Mouse (Mus musculus): Measurements from ENCODE around the gene Galr2. TPM values are rescaled to one million over a fixed set of nuclear protein-coding genes. Genes with fewer than 3 reads are reported as not detected.

Gene Galr2
- polyA plus RNA-seq, 1 experiment from 2014 or later, result 0.18 TPM

DNA sequence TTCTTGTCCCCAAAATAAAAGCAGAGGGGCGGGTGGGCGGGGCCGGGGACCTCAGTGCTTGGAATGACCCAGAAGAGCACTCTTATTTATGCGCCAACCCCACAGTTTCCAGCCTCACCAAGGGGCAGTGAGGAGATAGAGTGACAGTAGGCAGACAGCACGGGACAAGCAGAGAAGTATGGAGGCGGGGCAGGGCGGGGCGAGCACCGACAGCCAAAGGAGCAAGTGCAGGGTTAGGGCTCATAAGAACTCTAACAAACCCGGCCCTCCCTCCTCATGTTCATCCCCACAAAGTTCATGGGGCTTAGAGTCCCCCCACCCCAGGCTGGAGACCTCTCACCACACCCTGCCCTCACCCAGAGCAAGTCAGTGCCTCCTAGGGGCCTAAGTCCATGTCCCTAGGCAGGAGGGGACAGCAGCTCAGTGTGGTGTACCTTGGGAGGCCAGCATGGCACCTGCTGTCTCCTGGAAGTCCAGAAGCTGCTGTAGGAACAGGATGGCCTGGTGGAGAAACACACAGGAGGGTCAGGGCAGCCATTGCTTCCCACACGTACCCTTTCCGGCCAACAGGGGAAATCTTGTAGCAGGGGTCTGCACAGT is 12.9 kb downstream of the Galr2 start:
- Histone ChIP-seq H3K4me2 (no peak overlapping the region), H3K9me3 (no peaks in the 10 kb centered on the region), H3K9ac (no peak overlapping the region), H3K4me3 (no peak overlapping the region), H3K27ac (no peak overlapping the region), H3K4me1 (no peaks in the 10 kb centered on the region), H3K36me3 (peaks cover 95% of the 10 kb centered on the region), H3K27me3 (no peaks in the 10 kb centered on the region)
- no peak for ATAC-seq (ENCODE audit: insufficient number of reproducible peaks, insufficient read depth, low FRiP score, low TSS enrichment, low read depth)
- WGBS, result 87% methylated on average over 12 of the region's 12 CpGs

DNA sequence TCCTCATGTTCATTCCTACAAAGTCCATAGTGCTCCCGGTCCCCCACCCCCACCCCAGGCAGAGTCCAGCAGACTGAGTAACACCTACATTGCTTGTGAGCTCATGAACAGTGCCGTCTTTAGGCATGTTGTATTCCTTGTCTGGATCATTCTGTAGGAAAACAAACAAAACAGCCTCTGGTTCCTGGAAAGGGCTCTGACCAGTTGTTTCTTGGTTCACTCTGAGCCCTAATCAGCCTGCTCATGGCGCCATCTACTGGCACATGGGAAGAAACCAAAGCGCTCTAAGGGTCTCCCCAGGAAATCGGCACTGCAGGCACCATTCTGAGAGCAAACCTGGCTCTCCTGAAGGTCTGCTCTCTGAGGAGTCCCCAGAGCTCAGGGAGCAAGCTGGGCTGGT is 13.6 kb downstream of the Galr2 start:
- Histone ChIP-seq H3K27ac (no peak overlapping the region), H3K9ac (no peak overlapping the region), H3K4me2 (no peak overlapping the region), H3K36me3 (peaks cover 95% of the 10 kb centered on the region), H3K4me3 (no peak overlapping the region), H3K9me3 (no peaks in the 10 kb centered on the region), H3K4me1 (no peaks in the 10 kb centered on the region), H3K27me3 (no peaks in the 10 kb centered on the region)
- ATAC-seq (ENCODE audit: insufficient number of reproducible peaks, insufficient read depth, low FRiP score, low TSS enrichment, low read depth), result no peak
- 36% methylated on average over 5 of the region's 5 CpGs for WGBS

DNA sequence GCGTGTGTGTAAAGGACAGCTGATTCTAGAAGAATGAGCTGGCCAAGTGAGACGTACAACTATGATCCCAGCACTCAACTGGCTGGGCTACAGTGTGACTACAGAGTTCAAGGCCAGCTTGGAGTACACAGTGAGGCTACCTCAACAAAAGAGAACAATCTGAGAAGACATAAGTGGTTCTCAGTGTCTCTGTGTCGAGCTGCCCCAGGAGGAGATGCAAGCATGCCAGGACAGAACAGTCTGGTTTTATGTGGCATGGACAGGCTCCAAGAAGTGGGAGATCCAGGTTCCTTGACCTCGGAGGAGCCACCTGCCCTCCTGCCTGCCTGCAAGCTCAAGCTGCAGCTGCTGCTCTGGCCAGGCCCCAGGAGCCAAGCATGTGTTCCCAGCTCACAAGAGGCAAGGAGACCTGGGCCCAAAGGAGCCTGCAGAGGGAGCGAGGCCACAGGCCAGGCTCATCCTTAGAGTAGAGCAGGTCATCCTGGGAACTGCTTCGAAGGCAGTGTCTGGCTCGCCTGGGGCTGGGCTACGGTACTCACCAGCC is 15.5 kb downstream of the Galr2 start:
- Histone ChIP-seq H3K4me3 (no peak overlapping the region), H3K9me3 (no peaks in the 10 kb centered on the region), H3K9ac (no peak overlapping the region), H3K36me3 (peaks cover 96% of the 10 kb centered on the region), H3K27me3 (no peaks in the 10 kb centered on the region), H3K4me1 (no peaks in the 10 kb centered on the region), H3K4me2 (no peak overlapping the region), H3K27ac (no peak overlapping the region)
- WGBS, result 87% methylated on average over 8 of the region's 8 CpGs
- ATAC-seq (ENCODE audit: insufficient number of reproducible peaks, insufficient read depth, low FRiP score, low TSS enrichment, low read depth), result no peak

DNA sequence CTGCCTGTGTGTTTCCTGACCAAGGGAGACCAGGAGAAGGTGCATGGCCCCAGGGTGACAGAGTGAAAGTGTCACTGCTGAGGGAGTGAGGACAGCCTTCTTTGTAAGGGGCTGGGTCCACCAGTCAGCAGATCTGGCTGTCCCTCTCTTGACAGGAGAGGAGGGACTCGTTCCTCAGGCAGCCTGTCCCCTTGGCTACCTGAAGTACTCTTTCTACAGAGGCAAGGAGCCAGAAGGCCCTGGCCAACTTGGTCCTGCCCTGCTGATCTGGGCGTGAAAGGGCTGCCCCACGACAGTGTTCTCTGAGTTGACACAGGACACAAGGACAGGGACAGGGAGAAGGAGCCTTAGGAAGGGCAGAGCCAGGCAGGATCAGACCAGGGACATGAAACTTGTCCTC is 16.3 kb downstream of the Galr2 start:
- peaks cover 96% of the 10 kb centered on the region for H3K36me3 ChIP-seq
- no peaks in the 10 kb centered on the region for H3K27me3 ChIP-seq
- H3K4me3 ChIP-seq, result no peak overlapping the region
- no peak overlapping the region for H3K27ac ChIP-seq
- H3K9ac ChIP-seq, result no peak overlapping the region
- H3K4me2 ChIP-seq, result no peak overlapping the region
- WGBS, result 76% methylated on average over 3 of the region's 3 CpGs
- no peaks in the 10 kb centered on the region for H3K9me3 ChIP-seq
- H3K4me1 ChIP-seq, result no peaks in the 10 kb centered on the region
- no peak for ATAC-seq (ENCODE audit: insufficient number of reproducible peaks, insufficient read depth, low FRiP score, low TSS enrichment, low read depth)

DNA sequence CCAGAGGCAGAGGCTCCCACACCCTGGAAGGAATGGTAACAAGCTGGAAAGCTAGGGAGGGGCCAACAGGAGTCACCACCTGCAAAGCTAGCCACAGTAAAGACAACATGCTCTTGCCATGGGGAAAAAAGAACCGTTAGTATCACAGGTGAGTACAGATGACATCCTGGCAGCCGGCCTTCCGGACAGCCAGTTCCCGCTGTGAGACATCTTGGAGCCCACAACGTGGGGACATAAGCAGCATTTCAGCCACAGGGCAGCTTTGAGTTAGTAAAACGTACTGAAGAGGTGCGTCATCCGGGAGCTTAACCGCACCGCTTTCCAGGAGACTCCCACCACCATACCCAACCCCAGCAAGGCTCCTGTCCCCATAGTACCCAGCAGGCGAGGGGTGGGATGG is 17.5 kb downstream of the Galr2 start:
- ATAC-seq (ENCODE audit: insufficient number of reproducible peaks, insufficient read depth, low FRiP score, low TSS enrichment, low read depth), result no peak
- Histone ChIP-seq H3K36me3 (peaks cover 96% of the 10 kb centered on the region), H3K27me3 (no peaks in the 10 kb centered on the region), H3K9me3 (no peaks in the 10 kb centered on the region), H3K27ac (no peak overlapping the region), H3K4me1 (no peaks in the 10 kb centered on the region), H3K9ac (0 out of 2 replicates have a peak overlapping the region, but pooled peaks have one; percentile 27), H3K4me3 (no peak overlapping the region), H3K4me2 (no peak overlapping the region)
- 89% methylated on average over 11 of the region's 11 CpGs for WGBS

DNA sequence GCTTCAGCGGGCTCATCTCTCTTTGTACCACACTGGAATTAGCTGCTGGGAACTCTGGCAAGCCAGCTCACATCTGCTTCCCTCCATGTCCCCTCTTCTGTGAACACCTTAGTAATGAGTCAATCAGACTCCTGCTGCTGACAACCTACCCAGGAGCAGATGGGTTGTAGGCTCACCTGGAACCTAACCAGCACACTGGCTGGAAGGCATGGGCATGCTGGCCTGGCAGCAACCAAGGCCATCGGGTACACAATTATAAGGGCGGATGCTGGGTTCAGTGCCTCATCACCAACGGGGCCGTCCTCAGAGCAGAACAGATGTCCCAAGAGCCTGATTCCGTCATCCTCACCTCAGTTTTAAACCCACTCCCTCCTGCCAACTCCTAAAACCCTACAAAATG is 17.9 kb downstream of the Galr2 start:
- no peak for ATAC-seq (ENCODE audit: insufficient number of reproducible peaks, insufficient read depth, low FRiP score, low TSS enrichment, low read depth)
- Histone ChIP-seq H3K36me3 (peaks cover 97% of the 10 kb centered on the region), H3K27ac (no peak overlapping the region), H3K4me1 (no peaks in the 10 kb centered on the region), H3K4me3 (no peak overlapping the region), H3K4me2 (no peak overlapping the region), H3K27me3 (no peaks in the 10 kb centered on the region), H3K9ac (0 out of 2 replicates have a peak overlapping the region, but pooled peaks have one; percentile 6), H3K9me3 (no peaks in the 10 kb centered on the region)
- WGBS, result 93% methylated on average over 6 of the region's 6 CpGs

DNA sequence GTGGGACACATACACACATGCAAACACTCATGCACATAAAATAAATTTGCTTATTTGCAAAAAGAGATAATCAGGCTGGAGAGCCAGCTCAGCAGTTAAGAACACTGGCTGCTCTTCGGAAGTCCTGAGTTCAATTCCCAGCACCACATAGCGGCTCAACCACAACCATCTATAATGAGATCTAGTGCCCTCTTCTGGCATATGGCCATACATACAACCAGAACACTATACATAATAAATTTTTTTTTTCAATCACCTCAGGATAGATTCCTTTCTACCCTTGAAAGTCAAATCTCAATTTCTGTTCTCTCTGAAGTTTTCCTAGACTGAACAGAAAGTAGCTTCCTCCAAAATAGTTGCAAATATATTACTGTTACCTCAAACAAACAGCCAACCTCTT is 24.7 kb downstream of the Galr2 start:
- H3K4me3 ChIP-seq, result peak overlapping the region; percentile 86
- peak overlapping the region; percentile 88; the same call in 1 of the 2 replicates for H3K9ac ChIP-seq
- no peak for ATAC-seq (ENCODE audit: insufficient number of reproducible peaks, insufficient read depth, low FRiP score, low TSS enrichment, low read depth)
- H3K9me3 ChIP-seq, result no peaks in the 10 kb centered on the region
- H3K36me3 ChIP-seq, result peaks cover 48% of the 10 kb centered on the region
- peak overlapping the region; percentile 91 for H3K4me2 ChIP-seq
- WGBS, result 96% methylated on average over 2 of the region's 2 CpGs
- H3K27me3 ChIP-seq, result 0 out of 2 replicates have a peak, but pooled peaks cover 3% of the 10 kb centered on the region
- peaks cover 11% of the 10 kb centered on the region for H3K4me1 ChIP-seq
- H3K27ac ChIP-seq, result no peak overlapping the region

DNA sequence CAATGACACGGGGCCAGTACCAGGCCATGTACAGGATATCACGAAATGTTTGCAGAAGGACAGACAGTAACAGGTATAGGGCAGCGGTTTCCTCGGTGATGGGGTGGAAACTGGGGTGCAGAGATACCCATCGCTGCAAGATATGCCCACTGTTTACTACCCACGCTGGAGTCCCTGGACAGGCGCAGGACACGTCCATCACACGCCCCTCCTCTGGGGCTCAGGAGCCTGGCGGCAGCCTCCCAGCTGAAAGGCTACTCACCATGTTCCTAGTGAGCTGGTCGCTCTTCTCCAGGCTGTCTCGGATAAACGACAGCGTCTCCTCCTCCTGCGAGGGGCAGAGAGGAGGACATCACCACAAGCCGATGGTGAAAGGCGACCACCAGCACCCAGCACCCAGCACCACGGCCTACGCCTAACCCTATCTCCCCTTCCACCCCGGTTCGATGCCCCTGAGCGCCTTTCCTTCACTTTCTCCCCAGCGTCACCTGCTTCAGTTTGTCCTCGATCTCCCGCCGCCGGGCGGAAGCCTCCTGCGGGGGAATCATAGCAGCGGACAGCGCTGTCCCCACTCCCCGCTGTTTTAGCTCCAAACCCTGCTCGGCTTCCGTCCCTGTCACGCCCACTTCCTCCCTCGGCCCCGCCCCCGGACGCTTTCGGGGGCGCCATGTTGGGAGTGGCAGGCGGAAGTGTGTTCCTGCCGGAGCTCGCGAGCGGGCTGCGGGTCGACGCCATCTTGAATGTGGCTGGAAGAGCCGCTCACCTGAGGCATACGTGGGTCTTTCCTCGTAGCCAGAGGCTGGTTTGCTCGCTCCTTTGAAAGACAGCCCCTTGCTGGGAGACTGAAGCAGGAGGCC is 25.6 kb downstream of the Galr2 start:
- Histone ChIP-seq H3K4me1 (peaks cover 11% of the 10 kb centered on the region), H3K4me3 (peak overlapping the region; percentile 86), H3K36me3 (peaks cover 38% of the 10 kb centered on the region), H3K27me3 (0 out of 2 replicates have a peak, but pooled peaks cover 3% of the 10 kb centered on the region), H3K9ac (peak overlapping the region; percentile 88), H3K27ac (0 out of 2 replicates have a peak overlapping the region, but pooled peaks have one; percentile 28), H3K4me2 (peak overlapping the region; percentile 91), H3K9me3 (no peaks in the 10 kb centered on the region)
- 2% methylated on average over 51 of the region's 53 CpGs for WGBS
- ATAC-seq (ENCODE audit: insufficient number of reproducible peaks, insufficient read depth, low FRiP score, low TSS enrichment, low read depth), result peak; percentile 88

DNA sequence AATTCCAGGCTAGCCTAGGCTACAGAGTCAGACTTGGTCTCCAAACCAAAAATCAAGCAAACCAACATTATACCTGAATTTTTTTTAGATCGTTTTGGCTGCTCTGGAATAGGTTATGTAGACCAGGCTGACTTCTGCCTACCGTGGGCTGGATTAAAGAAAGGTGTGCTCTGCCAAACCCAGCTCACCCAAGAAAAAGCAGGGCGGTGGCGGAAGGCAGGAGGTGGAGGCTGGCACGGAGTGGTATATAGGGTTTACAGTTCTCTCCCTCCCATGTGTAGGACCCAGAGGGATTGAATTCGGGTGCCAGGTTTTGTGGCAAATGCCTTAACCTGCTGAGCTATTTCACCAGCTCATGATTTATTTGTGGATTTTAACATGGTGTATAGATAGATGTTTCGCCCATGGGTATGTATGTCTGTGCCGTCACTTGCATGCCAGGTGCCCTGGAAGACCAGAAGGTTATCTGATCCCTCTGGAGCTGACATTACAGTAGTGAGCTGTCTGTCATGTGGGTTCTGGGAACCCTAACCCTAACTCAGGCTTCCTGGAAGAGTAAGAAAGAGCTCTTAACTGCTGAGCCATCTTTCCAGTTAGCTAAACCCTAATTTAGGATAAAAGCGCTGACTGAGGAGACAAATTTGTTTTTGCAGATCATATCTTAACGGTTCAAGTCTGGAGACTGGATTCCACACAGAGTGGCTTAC is 26.4 kb downstream of the Galr2 start, which contains the start of gene Exoc7:
TSS of gene Exoc7 (minus strand) at position 215 of the 707 bp plus-strand sequence.
- Histone ChIP-seq H3K4me3 (peak within 1 kb of the TSS; percentile 86), H3K36me3 (peaks cover 30% of the 10 kb centered on the region), H3K27ac (0 out of 2 replicates have a peak within 1 kb of the TSS, but pooled peaks have one; percentile 28), H3K9ac (peak within 1 kb of the TSS; percentile 88), H3K9me3 (no peaks in the 10 kb centered on the region), H3K27me3 (0 out of 2 replicates have a peak, but pooled peaks cover 3% of the 10 kb centered on the region), H3K4me1 (peaks cover 11% of the 10 kb centered on the region), H3K4me2 (peak within 1 kb of the TSS; percentile 91)
- ATAC-seq (ENCODE audit: insufficient number of reproducible peaks, insufficient read depth, low FRiP score, low TSS enrichment, low read depth), result peak; percentile 39; the same call in 1 of the 2 replicates
- WGBS, result 76% methylated on average over 10 of the region's 10 CpGs

DNA sequence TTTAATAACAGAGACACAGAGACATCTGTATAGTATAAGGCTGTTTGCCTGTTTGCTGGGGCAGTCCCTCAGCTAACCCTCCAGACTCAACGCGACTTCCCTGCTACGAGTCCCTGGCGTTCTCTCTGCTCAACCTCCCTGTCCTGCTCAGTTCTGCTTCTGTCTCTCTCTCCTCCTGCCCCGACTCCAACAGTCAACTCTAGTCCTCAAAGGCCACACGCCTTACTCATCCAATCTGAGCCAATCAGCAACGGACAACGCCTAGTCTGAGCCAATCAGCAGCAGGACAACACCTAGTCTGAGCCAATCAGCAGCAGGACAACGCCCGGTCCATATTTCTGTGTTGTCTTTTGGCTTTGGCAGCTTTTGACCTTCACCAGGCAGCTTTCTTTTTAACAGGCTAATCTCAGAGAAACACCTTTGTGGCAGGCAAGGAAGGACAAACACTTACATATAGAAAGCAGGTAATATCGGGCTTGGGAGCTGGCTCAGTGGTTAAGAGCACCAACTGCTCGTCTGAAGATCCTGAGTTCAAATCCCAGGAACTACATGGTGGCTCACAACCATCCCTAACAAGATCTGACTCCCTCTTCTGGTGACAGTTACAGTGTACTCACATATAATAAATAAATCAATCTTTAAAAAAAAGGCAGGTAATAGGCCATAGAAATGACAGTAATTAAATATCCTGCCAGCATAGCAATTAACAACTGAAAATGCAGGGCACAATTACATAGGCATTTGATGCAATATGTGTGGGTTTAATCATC is 27.2 kb downstream of the Galr2 start:
- peaks cover 22% of the 10 kb centered on the region for H3K36me3 ChIP-seq
- H3K9me3 ChIP-seq, result no peaks in the 10 kb centered on the region
- no peak overlapping the region for H3K9ac ChIP-seq
- H3K4me3 ChIP-seq, result no peak overlapping the region
- ATAC-seq (ENCODE audit: insufficient number of reproducible peaks, insufficient read depth, low FRiP score, low TSS enrichment, low read depth), result no peak
- no peak overlapping the region for H3K4me2 ChIP-seq
- no peak overlapping the region for H3K27ac ChIP-seq
- 0 out of 2 replicates have a peak, but pooled peaks cover 3% of the 10 kb centered on the region for H3K27me3 ChIP-seq
- WGBS, result 79% methylated on average over 12 of the region's 12 CpGs
- peaks cover 14% of the 10 kb centered on the region for H3K4me1 ChIP-seq
